Mouse (Mus musculus): ENCODE results near the gene Otud7b. TPM values are rescaled to one million over a fixed set of nuclear protein-coding genes. Genes with fewer than 3 reads are reported as not detected.

The Otud7b gene
- polyA plus RNA-seq, 1 experiment from 2014 or later, result 6.1 TPM

DNA sequence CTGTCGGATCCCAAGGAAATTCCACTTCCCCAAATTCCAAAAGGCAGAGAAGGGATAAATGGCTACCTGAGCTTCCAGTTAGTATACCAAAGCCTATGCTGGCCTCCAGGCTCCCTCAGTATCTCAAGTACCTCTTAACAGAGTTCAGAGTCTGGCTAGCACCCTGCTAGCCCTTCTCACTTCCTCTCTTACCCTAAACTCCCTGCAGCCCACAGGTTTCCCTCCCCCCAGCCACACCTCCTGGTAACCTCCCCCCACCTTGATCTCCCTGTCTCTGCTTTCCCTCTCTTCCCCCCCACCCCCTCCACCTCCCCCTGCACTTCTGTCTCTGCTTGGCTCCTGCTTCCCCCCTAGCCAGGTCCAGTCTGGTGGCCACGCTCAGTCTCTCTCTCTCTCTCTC lies 95.4 kb downstream of the Otud7b start:
- H3K4me3 ChIP-seq (replicated peaks; ENCODE audit: low read depth, low read length), result no peak overlapping the region
- H3K4me1 ChIP-seq (ENCODE audit: control insufficient read depth, insufficient read depth, low read length), result peaks cover 15% of the 10 kb centered on the region
- peaks cover 5% of the 10 kb centered on the region; the same call in 1 of the 2 replicates for H3K36me3 ChIP-seq (ENCODE audit: control insufficient read depth, insufficient read depth, low read length)
- H3K9ac ChIP-seq (replicated peaks; ENCODE audit: low read length), result no peak overlapping the region
- no peak overlapping the region for H3K4me2 ChIP-seq (ENCODE audit: low read length)
- ATAC-seq (ENCODE audit: low FRiP score, low TSS enrichment) (no peak), DNase-seq (no peak)
- no peak overlapping the region for H3K27ac ChIP-seq (replicated peaks; ENCODE audit: low read depth, low read length)
- H3K27me3 ChIP-seq (ENCODE audit: control insufficient read depth, insufficient read depth, low read length), result no peaks in the 10 kb centered on the region
- H3K9me3 ChIP-seq (ENCODE audit: control insufficient read depth, low read length), result no peaks in the 10 kb centered on the region
- 86% methylated on average over 2 of the region's 2 CpGs for WGBS

DNA sequence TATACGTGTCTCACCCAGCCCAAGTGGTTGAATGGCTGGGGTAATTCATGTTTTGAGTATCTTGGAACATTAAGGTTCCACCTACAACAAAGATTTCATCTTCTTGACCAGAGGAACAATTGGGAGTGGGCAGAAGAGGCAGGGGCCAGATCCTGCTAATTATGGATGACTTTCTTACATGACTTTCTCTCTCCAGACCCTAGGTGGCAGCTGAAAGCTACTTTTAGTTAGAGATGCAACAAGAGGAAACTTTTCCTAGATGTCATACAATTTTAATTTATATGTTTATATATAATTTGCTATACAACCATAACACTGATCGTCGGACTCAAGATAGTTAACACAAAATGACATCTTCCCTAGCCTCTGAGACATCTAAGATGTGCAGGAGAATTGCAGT lies 103.5 kb downstream of the Otud7b start:
- Histone ChIP-seq H3K4me1 (ENCODE audit: control insufficient read depth, insufficient read depth, low read length) (no peaks in the 10 kb centered on the region), H3K36me3 (ENCODE audit: control insufficient read depth, insufficient read depth, low read length) (no peaks in the 10 kb centered on the region)

DNA sequence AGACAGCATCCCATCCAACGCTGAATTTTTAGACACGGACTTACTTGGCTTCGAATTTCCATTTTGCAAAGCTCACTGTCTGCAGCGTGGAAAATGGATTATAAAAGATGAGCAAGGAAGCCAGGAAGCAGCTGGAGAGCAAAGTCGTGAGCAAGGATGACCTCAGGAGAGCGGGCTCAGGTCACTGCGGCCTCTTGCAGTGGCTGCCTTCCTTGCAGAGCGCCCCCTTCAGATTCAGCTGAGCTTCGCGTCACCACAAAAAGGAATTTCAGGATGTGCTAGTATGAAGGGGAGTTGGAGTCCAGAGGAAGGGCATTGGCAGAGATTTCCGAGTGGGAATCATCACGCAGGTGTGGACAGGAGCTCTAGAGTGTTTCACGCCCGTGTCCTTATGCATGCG lies 104.9 kb downstream of the Otud7b start:
- WGBS, result 18% methylated on average over 15 of the region's 15 CpGs
- no peaks in the 10 kb centered on the region for H3K4me1 ChIP-seq (ENCODE audit: control insufficient read depth, insufficient read depth, low read length)
- H3K36me3 ChIP-seq (ENCODE audit: control insufficient read depth, insufficient read depth, low read length), result no peaks in the 10 kb centered on the region
- no peaks in the 10 kb centered on the region for H3K9me3 ChIP-seq (ENCODE audit: control insufficient read depth, low read length)
- no peaks in the 10 kb centered on the region for H3K27me3 ChIP-seq (ENCODE audit: control insufficient read depth, insufficient read depth, low read length)
- no peak overlapping the region for H3K9ac ChIP-seq (replicated peaks; ENCODE audit: low read length)
- ATAC-seq (ENCODE audit: low FRiP score, low TSS enrichment), result no peak
- no peak overlapping the region for H3K27ac ChIP-seq (replicated peaks; ENCODE audit: low read depth, low read length)
- H3K4me2 ChIP-seq (ENCODE audit: low read length), result no peak overlapping the region
- no peak overlapping the region for H3K4me3 ChIP-seq (replicated peaks; ENCODE audit: low read depth, low read length)
- peak; percentile 15 for DNase-seq

More for the DNA sequence above, 103.5 kb downstream of the Otud7b start:
- DNase-seq (peak; percentile 11), ATAC-seq (ENCODE audit: low FRiP score, low TSS enrichment) (no peak)
- Histone ChIP-seq H3K4me3 (replicated peaks; ENCODE audit: low read depth, low read length) (no peak overlapping the region), H3K27ac (replicated peaks; ENCODE audit: low read depth, low read length) (no peak overlapping the region), H3K27me3 (ENCODE audit: control insufficient read depth, insufficient read depth, low read length) (no peaks in the 10 kb centered on the region), H3K4me2 (ENCODE audit: low read length) (no peak overlapping the region), H3K9me3 (ENCODE audit: control insufficient read depth, low read length) (no peaks in the 10 kb centered on the region), H3K9ac (replicated peaks; ENCODE audit: low read length) (no peak overlapping the region)
- 86% methylated on average over 3 of the region's 3 CpGs for WGBS

Other genes with a start within 250 kb of the Otud7b start
- 34.0 and 44.1 TPM in 2 replicates for gene Prpf3, start 248.6 kb upstream of the Otud7b start, polyA plus RNA-seq (2014; fragmentation: Nextera tagmentation; extraction: Ambion mirVana)
- gene Mrps21, start 233.0 kb upstream of the Otud7b start, polyA plus RNA-seq (2014; fragmentation: Nextera tagmentation; extraction: Ambion mirVana), result 271 and 314 TPM in 2 replicates
- 3.1 and 3.9 TPM in 2 replicates for gene Ciart, start 222.3 kb upstream of the Otud7b start, polyA plus RNA-seq (2014; fragmentation: Nextera tagmentation; extraction: Ambion mirVana)
- gene BC028528, start 212.5 kb upstream of the Otud7b start, polyA plus RNA-seq (2014; fragmentation: Nextera tagmentation; extraction: Ambion mirVana), result 11.1 and 14.9 TPM in 2 replicates
- gene Aph1a, start 210.6 kb upstream of the Otud7b start, polyA plus RNA-seq (2014; fragmentation: Nextera tagmentation; extraction: Ambion mirVana), result 34.7 and 68.9 TPM in 2 replicates
- gene Car14, start 199.8 kb upstream of the Otud7b start, polyA plus RNA-seq (2014; fragmentation: Nextera tagmentation; extraction: Ambion mirVana), result 2.1 and 8.6 TPM in 2 replicates
- gene Anp32e, start 175.3 kb upstream of the Otud7b start, polyA plus RNA-seq (2014; fragmentation: Nextera tagmentation; extraction: Ambion mirVana), result 45.4 and 50.1 TPM in 2 replicates
- gene Plekho1, start 108.5 kb upstream of the Otud7b start, polyA plus RNA-seq (2014; fragmentation: Nextera tagmentation; extraction: Ambion mirVana), result 63.5 and 70.6 TPM in 2 replicates
- 46.4 and 54.6 TPM in 2 replicates for gene Vps45, start 46.1 kb upstream of the Otud7b start, polyA plus RNA-seq (2014; fragmentation: Nextera tagmentation; extraction: Ambion mirVana)
- gene Mtmr11, start 57.5 kb downstream of the Otud7b start, polyA plus RNA-seq (2014; fragmentation: Nextera tagmentation; extraction: Ambion mirVana), result 6.1 and 11.8 TPM in 2 replicates
- 146 and 148 TPM in 2 replicates for gene Sf3b4, start 67.8 kb downstream of the Otud7b start, polyA plus RNA-seq (2014; fragmentation: Nextera tagmentation; extraction: Ambion mirVana)
- gene Sv2a, start 76.6 kb downstream of the Otud7b start, polyA plus RNA-seq (2014; fragmentation: Nextera tagmentation; extraction: Ambion mirVana), result 91.6 and 120 TPM in 2 replicates
- 63.0 and 69.6 TPM in 2 replicates for gene Bola1, start 115.2 kb downstream of the Otud7b start, polyA plus RNA-seq (2014; fragmentation: Nextera tagmentation; extraction: Ambion mirVana)
- not detected in 2 replicates for gene Hist2h2ab, start 115.3 kb downstream of the Otud7b start, polyA plus RNA-seq (2014; fragmentation: Nextera tagmentation; extraction: Ambion mirVana)
- 1.7 and 2.8 TPM in 2 replicates for gene Hist2h2ac, start 116.4 kb downstream of the Otud7b start, polyA plus RNA-seq (2014; fragmentation: Nextera tagmentation; extraction: Ambion mirVana)
- 4.8 and 5.9 TPM in 2 replicates for gene Hist2h2be, start 116.6 kb downstream of the Otud7b start, polyA plus RNA-seq (2014; fragmentation: Nextera tagmentation; extraction: Ambion mirVana)
- 2.2 and 3.4 TPM in 2 replicates for gene Hist2h3c2, start 134.6 kb downstream of the Otud7b start, polyA plus RNA-seq (2014; fragmentation: Nextera tagmentation; extraction: Ambion mirVana)
- 55.4 and 76.9 TPM in 2 replicates for gene Hist2h2aa2, start 135.7 kb downstream of the Otud7b start, polyA plus RNA-seq (2014; fragmentation: Nextera tagmentation; extraction: Ambion mirVana)
- gene Hist2h2aa1, start 141.0 kb downstream of the Otud7b start, polyA plus RNA-seq (2014; fragmentation: Nextera tagmentation; extraction: Ambion mirVana), result 24.7 and 32.0 TPM in 2 replicates
- 1.0 TPM in 1 of 2 replicates, not detected in the other for gene Hist2h3c1, start 142.2 kb downstream of the Otud7b start, polyA plus RNA-seq (2014; fragmentation: Nextera tagmentation; extraction: Ambion mirVana)
- 5.2 TPM in 2 replicates for gene Hist2h4, start 158.8 kb downstream of the Otud7b start, polyA plus RNA-seq (2014; fragmentation: Nextera tagmentation; extraction: Ambion mirVana)
- gene Hist2h3b, start 164.1 kb downstream of the Otud7b start, polyA plus RNA-seq (2014; fragmentation: Nextera tagmentation; extraction: Ambion mirVana), result 19.3 and 20.1 TPM in 2 replicates
- gene Hist2h2bb, start 165.2 kb downstream of the Otud7b start, polyA plus RNA-seq (2014; fragmentation: Nextera tagmentation; extraction: Ambion mirVana), result 4.9 and 5.4 TPM in 2 replicates
- gene Fcgr1, start 189.4 kb downstream of the Otud7b start, polyA plus RNA-seq (2014; fragmentation: Nextera tagmentation; extraction: Ambion mirVana), result 0.27 and 4.8 TPM in 2 replicates